Mouse (Mus musculus): ENCODE measurements around the gene Baz2b.

DNA sequence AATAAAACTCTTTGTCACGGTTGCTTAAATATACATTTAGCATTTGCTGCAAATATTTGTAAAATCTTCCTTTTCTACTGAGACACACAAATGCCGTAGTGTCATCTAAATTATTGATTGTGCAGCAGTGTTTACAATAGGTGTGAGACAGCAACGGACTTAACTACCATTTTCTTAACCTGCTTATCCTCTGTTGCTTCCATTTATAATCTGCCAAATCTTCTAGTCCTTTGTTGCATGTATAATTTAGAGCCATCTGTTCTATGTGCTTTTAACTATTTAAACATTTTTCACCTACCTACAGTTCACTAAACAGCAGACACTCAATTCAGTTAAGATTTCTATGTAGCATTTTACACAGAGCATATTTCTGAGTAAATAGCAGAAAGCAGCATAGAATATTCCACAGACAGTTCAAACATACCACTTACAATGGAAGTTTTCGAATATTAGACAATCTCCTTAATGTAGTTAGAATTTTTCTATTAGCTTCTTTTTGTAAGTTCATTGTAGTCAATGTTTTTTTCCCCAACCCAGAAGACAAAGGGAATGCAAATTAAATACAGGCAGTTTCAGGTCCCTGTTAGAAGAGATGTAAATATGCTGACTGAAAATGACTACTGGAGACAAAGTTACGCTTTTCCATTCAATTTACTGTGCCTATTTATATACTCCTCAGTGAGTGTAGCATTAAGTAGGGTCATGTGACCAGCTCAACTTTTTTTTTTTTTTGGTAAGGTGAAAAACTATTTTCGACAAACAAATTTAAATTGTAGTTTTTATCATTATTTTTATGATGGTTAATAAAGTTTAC lies 86.4 kb downstream of the Baz2b start:
- TF ChIP-seq CTCF (IDR thresholded peaks at IDR 0.05; ENCODE audit: low read depth) (no peak), EP300 (optimal IDR thresholded peaks at IDR 0.05) (no peak)
